Mouse (Mus musculus): Measurements from ENCODE around the gene Ddx47. TPM values are rescaled to one million over a fixed set of nuclear protein-coding genes. Genes with fewer than 3 reads are reported as not detected.

The Ddx47 gene
- polyA plus RNA-seq, 1 experiment = 56.9 TPM

- no peak overlapping the region for H3K27ac ChIP-seq (ENCODE audit: control insufficient read depth, insufficient read depth, low read depth, low read length, poor library complexity)
- WGBS = 84% methylated on average over 3 of the region's 3 CpGs
- H3K4me3 ChIP-seq (replicated peaks; ENCODE audit: control insufficient read depth, low read depth, low read length) = no peak overlapping the region
- TF ChIP-seq POLR2A (IDR thresholded peaks at IDR 0.05; ENCODE audit: borderline replicate concordance, control insufficient read depth, low read depth, low read length) (no peak), CTCF (IDR thresholded peaks at IDR 0.05; ENCODE audit: control insufficient read depth, insufficient read depth, low read length) (no peak)
- no peaks in the 10 kb centered on the region for H3K4me1 ChIP-seq (ENCODE audit: control insufficient read depth, insufficient read depth, low read length)
These were observed 10.2 kb downstream of the Ddx47 start for GRCm38 (mm10) chr6:135021633-135022032.

GRCm38 (mm10) chr6:135023379-135023778 is 12.0 kb downstream of the Ddx47 start:
- WGBS = 90% methylated on average over 14 of the region's 14 CpGs
- no peak overlapping the region for H3K27ac ChIP-seq (ENCODE audit: control insufficient read depth, insufficient read depth, low read depth, low read length, poor library complexity)
- no peak overlapping the region for H3K4me3 ChIP-seq (replicated peaks; ENCODE audit: control insufficient read depth, low read depth, low read length)
- TF ChIP-seq CTCF (IDR thresholded peaks at IDR 0.05; ENCODE audit: control insufficient read depth, insufficient read depth, low read length) (no peak), POLR2A (IDR thresholded peaks at IDR 0.05; ENCODE audit: borderline replicate concordance, control insufficient read depth, low read depth, low read length) (no peak)
- H3K4me1 ChIP-seq (ENCODE audit: control insufficient read depth, insufficient read depth, low read length) = no peaks in the 10 kb centered on the region

- Histone ChIP-seq H3K4me3 (replicated peaks; ENCODE audit: control insufficient read depth, low read depth, low read length) (no peak overlapping the region), H3K27ac (ENCODE audit: control insufficient read depth, insufficient read depth, low read depth, low read length, poor library complexity) (no peak overlapping the region), H3K4me1 (ENCODE audit: control insufficient read depth, insufficient read depth, low read length) (no peaks in the 10 kb centered on the region)
- WGBS = 84% methylated on average over 1 of the region's 1 CpGs
- TF ChIP-seq CTCF (IDR thresholded peaks at IDR 0.05; ENCODE audit: control insufficient read depth, insufficient read depth, low read length) (no peak), POLR2A (IDR thresholded peaks at IDR 0.05; ENCODE audit: borderline replicate concordance, control insufficient read depth, low read depth, low read length) (no peak)
These were observed 13.5 kb downstream of the Ddx47 start for GRCm38 (mm10) chr6:135024781-135025420.

GRCm38 (mm10) chr6:135026232-135026631 is 14.8 kb downstream of the Ddx47 start:
- TF ChIP-seq POLR2A (IDR thresholded peaks at IDR 0.05; ENCODE audit: borderline replicate concordance, control insufficient read depth, low read depth, low read length) (no peak), CTCF (IDR thresholded peaks at IDR 0.05; ENCODE audit: control insufficient read depth, insufficient read depth, low read length) (peak; percentile 18; the same call in 1 of the 2 replicates)
- 0% methylated on average over 3 of the region's 3 CpGs for WGBS
- H3K4me3 ChIP-seq (replicated peaks; ENCODE audit: control insufficient read depth, low read depth, low read length) = no peak overlapping the region
- H3K4me1 ChIP-seq (ENCODE audit: control insufficient read depth, insufficient read depth, low read length) = no peaks in the 10 kb centered on the region
- no peak overlapping the region for H3K27ac ChIP-seq (ENCODE audit: control insufficient read depth, insufficient read depth, low read depth, low read length, poor library complexity)

GRCm38 (mm10) chr6:135026755-135027154 is 15.3 kb downstream of the Ddx47 start:
- no peak for TF ChIP-seq POLR2A (IDR thresholded peaks at IDR 0.05; ENCODE audit: borderline replicate concordance, control insufficient read depth, low read depth, low read length)
- TF ChIP-seq CTCF (IDR thresholded peaks at IDR 0.05; ENCODE audit: control insufficient read depth, insufficient read depth, low read length) = no peak
- Histone ChIP-seq H3K4me1 (ENCODE audit: control insufficient read depth, insufficient read depth, low read length) (no peaks in the 10 kb centered on the region), H3K4me3 (replicated peaks; ENCODE audit: control insufficient read depth, low read depth, low read length) (no peak overlapping the region), H3K27ac (ENCODE audit: control insufficient read depth, insufficient read depth, low read depth, low read length, poor library complexity) (no peak overlapping the region)
- 82% methylated on average over 2 of the region's 2 CpGs for WGBS

GRCm38 (mm10) chr6:135029246-135029645 is 17.8 kb downstream of the Ddx47 start:
- TF ChIP-seq POLR2A (IDR thresholded peaks at IDR 0.05; ENCODE audit: borderline replicate concordance, control insufficient read depth, low read depth, low read length) (no peak), CTCF (IDR thresholded peaks at IDR 0.05; ENCODE audit: control insufficient read depth, insufficient read depth, low read length) (no peak)
- no peaks in the 10 kb centered on the region for H3K4me1 ChIP-seq (ENCODE audit: control insufficient read depth, insufficient read depth, low read length)
- no peak overlapping the region for H3K27ac ChIP-seq (ENCODE audit: control insufficient read depth, insufficient read depth, low read depth, low read length, poor library complexity)
- H3K4me3 ChIP-seq (replicated peaks; ENCODE audit: control insufficient read depth, low read depth, low read length) = no peak overlapping the region
- WGBS = 22% methylated on average over 4 of the region's 4 CpGs

- H3K27ac ChIP-seq (ENCODE audit: control insufficient read depth, insufficient read depth, low read depth, low read length, poor library complexity) = no peak overlapping the region
- H3K4me1 ChIP-seq (ENCODE audit: control insufficient read depth, insufficient read depth, low read length) = no peaks in the 10 kb centered on the region; the same call in 1 of the 2 replicates
- TF ChIP-seq POLR2A (IDR thresholded peaks at IDR 0.05; ENCODE audit: borderline replicate concordance, control insufficient read depth, low read depth, low read length) = no peak
- no peak for TF ChIP-seq CTCF (IDR thresholded peaks at IDR 0.05; ENCODE audit: control insufficient read depth, insufficient read depth, low read length)
- 73% methylated on average over 3 of the region's 3 CpGs for WGBS
- no peak overlapping the region for H3K4me3 ChIP-seq (replicated peaks; ENCODE audit: control insufficient read depth, low read depth, low read length)
These were observed 27.3 kb downstream of the Ddx47 start for GRCm38 (mm10) chr6:135038674-135039073.

GRCm38 (mm10) chr6:135040275-135040871 is 29.0 kb downstream of the Ddx47 start:
- 14% methylated on average over 21 of the region's 21 CpGs for WGBS

More at GRCm38 (mm10) chr6:135040275-135040871, 29.0 kb downstream of the Ddx47 start:
- Histone ChIP-seq H3K4me3 (replicated peaks; ENCODE audit: control insufficient read depth, low read depth, low read length) (no peak overlapping the region), H3K27ac (ENCODE audit: control insufficient read depth, insufficient read depth, low read depth, low read length, poor library complexity) (no peak overlapping the region), H3K4me1 (ENCODE audit: control insufficient read depth, insufficient read depth, low read length) (no peaks in the 10 kb centered on the region; the same call in 1 of the 2 replicates)
- TF ChIP-seq POLR2A (IDR thresholded peaks at IDR 0.05; ENCODE audit: borderline replicate concordance, control insufficient read depth, low read depth, low read length) (no peak), CTCF (IDR thresholded peaks at IDR 0.05; ENCODE audit: control insufficient read depth, insufficient read depth, low read length) (no peak)

Data from bone marrow, adult 2 months (tissue).